Mouse (Mus musculus) liver, postnatal 0 days (tissue): ENCODE measurements around the gene Ube2k. TPM values are rescaled to one million over a fixed set of nuclear protein-coding genes. Genes with fewer than 3 reads are reported as not detected.

Source experiments
- ATAC-seq: fragments of 200-750 bp; cut with Nextera tagmentation; 2 replicates; pipeline ENCODE4 v1.8.0; 2017; ENCODE audit warnings: mild to moderate bottlenecking, moderate library complexity
- DNase-seq: peaks from one replicate; pipeline ENCODE4 v3.0.0-alpha.2; 2016
- H3K27ac ChIP-seq: fragments of 300-500 bp; sonication (generic); 2 replicates; pipeline ENCODE4 v1.5.1; 2014; ENCODE audit warnings: antibody characterized with exemption, moderate library complexity, mild to moderate bottlenecking, low read depth
- H3K27me3 ChIP-seq: fragments of 300-500 bp; sonication (generic); 2 replicates; pipeline ENCODE4 v1.6.1; 2014; ENCODE audit warnings: low read length, control low read depth, mixed read lengths; ENCODE audit not compliant: insufficient read depth
- H3K36me3 ChIP-seq: fragments of 300-500 bp; sonication (generic); replicated peaks from 2 replicates; pipeline ENCODE4 v1.6.1; 2014; ENCODE audit warnings: mild to moderate bottlenecking, control low read depth, low read length, moderate library complexity, mixed read lengths; ENCODE audit not compliant: insufficient read depth
- H3K4me1 ChIP-seq: fragments of 300-500 bp; sonication (generic); 2 replicates; pipeline ENCODE4 v1.6.1; 2014; ENCODE audit warnings: antibody characterized with exemption, mild to moderate bottlenecking, control low read depth; ENCODE audit not compliant: insufficient read depth
- H3K4me2 ChIP-seq: fragments of 300-500 bp; sonication (generic); 2 replicates; pipeline ENCODE4 v1.6.1; 2014; ENCODE audit warnings: low read depth, mild to moderate bottlenecking, low read length, moderate library complexity, mixed read lengths
- H3K4me3 ChIP-seq: fragments of 300-500 bp; sonication (generic); 2 replicates; pipeline ENCODE4 v1.5.1; 2014; ENCODE audit warnings: low read depth, low read length
- H3K9ac ChIP-seq: fragments of 300-500 bp; sonication (generic); replicated peaks from 2 replicates; pipeline ENCODE4 v1.6.1; 2014; ENCODE audit warnings: mild to moderate bottlenecking, moderate library complexity
- H3K9me3 ChIP-seq: fragments of 300-500 bp; sonication (generic); 2 replicates; pipeline ENCODE4 v1.6.1; 2016; ENCODE audit warnings: mild to moderate bottlenecking, control low read depth, low read length, mixed read lengths
- CTCF ChIP-seq: sonication (generic); IDR thresholded peaks from 2 replicates; pipeline ENCODE4 v1.5.1; 2016; ENCODE audit warnings: antibody characterized with exemption, low read depth
- EP300 ChIP-seq: IDR thresholded peaks from 2 replicates; pipeline ENCODE4 v1.6.1; 2016; ENCODE audit warnings: antibody characterized with exemption, low read depth, mild to moderate bottlenecking
- WGBS: fragments of 180-500 bp; shearing (Covaris S2); extraction: QIAGEN DNeasy Blood & Tissue Kit; methylation state at CpG from one replicate; pipeline ENCODE4 v1.1.7; 2014; ENCODE audit not compliant: insufficient replicate concordance; 5-methylcytosine and 5-hydroxymethylcytosine counted together
- polyA plus RNA-seq: library from polyadenylated mRNA; unstranded; fragments of >200 nt; fragmentation: Nextera tagmentation; extraction: Ambion mirVana; gene quantifications from 2 replicates; pipeline ENCODE4 v1.2.1, GENCODE M21; 2015

Ube2k gene
- polyA plus RNA-seq: 73.2 and 74.6 TPM in 2 replicates

DNA sequence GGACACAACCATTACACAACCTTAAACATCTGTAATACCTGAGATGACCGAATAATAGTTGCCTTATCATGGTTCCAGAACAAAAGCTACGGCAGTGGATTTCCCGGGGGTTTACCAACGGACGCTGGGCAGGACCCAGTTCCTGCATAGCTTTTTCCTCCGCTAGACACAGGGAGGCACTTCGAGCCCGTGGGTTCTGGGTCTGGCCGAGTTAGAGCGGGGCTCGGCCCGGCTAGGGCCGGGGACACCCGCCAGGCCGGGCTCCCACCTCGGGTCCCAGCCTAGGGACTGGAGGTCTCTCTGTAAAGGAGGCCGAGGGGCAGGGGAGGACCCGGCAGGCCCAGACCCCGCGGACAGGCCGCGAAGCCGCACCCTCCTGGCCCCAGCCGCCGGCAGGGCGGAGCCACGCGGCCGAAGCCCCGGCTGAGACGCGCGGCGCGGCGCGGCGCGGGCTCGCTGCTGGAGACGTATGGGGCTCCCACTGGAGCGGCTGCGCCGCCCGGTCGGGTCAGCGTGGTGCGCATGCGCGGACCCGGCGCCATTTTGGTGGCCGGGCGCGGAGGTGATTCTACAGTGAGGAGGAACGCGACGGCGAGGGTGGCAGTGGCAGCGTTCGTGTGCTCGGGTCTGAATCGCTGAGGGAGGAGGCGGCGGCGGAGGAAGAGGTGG, at the start of gene Ube2k, which contains the start of gene Smim14:
Ube2k (plus strand) TSS at position 483 of the 669 bp plus-strand sequence.
Smim14 (minus strand) TSS at position 434 of the 669 bp plus-strand sequence.
- H3K4me3 ChIP-seq: peak within 1 kb of the TSS; percentile 92
- no peak for TF ChIP-seq EP300
- peak; percentile 32 for TF ChIP-seq CTCF
- no peaks in the 10 kb centered on the region for H3K27me3 ChIP-seq
- H3K4me2 ChIP-seq: peak within 1 kb of the TSS; percentile 88
- H3K36me3 ChIP-seq: no peaks in the 10 kb centered on the region
- peak within 1 kb of the TSS; percentile 99 for H3K27ac ChIP-seq
- under 1% methylated on average over 43 of the region's 66 CpGs for WGBS
- H3K4me1 ChIP-seq: peaks cover 8% of the 10 kb centered on the region
- H3K9me3 ChIP-seq: no peaks in the 10 kb centered on the region
- DNase-seq (peak; percentile 95), ATAC-seq (peak; percentile 96)
- H3K9ac ChIP-seq: peak within 1 kb of the TSS; percentile 96

DNA sequence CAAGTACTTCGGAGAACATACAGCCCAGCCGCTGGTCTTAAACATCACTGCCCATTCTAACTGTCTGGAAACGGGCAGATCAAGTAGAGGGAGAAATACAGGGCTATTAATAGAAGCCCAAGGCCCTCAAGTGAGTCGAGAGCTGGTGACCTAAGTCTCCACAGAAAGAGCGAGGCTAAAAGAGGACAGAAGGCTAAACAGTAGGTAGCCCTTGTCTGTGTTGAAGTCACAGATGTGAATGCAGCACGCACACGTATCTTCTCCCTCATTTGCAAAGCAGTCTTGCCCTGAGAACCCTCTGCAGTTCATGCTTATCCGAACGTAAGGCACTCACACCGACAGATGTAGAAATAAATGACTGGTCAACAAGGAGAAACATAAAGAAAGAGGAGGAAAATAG, 49.7 kb upstream of the Ube2k start:
- Histone ChIP-seq H3K4me1 (peaks cover 44% of the 10 kb centered on the region), H3K27me3 (no peaks in the 10 kb centered on the region), H3K4me2 (no peak overlapping the region), H3K4me3 (no peak overlapping the region), H3K36me3 (peaks cover 11% of the 10 kb centered on the region; the same call in 1 of the 2 replicates), H3K9ac (peak overlapping the region; percentile 16), H3K9me3 (no peaks in the 10 kb centered on the region), H3K27ac (peak overlapping the region; percentile 63)
- ATAC-seq (no peak), DNase-seq (no peak)
- 63% methylated on average over 10 of the region's 10 CpGs for WGBS
- TF ChIP-seq EP300 (no peak), CTCF (no peak)

DNA sequence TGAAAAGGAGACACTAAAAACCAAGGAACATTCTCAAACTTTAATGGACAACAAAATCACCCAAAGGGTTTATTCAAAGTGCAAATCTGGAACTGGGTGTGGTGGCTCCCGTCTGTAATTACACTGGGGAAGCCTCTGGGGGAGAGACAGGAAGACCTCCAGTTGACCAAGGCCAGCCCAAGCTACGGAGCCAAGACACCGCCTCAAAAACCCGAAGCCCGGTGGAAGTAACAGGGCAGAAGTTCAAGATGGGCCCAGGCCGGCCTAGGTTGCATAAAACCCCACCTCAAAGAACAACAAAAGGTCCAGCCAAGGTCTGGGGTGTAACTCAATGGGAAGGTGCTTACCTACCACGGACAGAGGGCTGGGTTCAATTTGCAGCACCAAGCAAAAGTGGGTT, 48.3 kb upstream of the Ube2k start:
- DNase-seq: no peak
- WGBS: 62% methylated on average over 7 of the region's 7 CpGs
- Histone ChIP-seq H3K4me2 (peak overlapping the region; percentile 27), H3K9me3 (no peaks in the 10 kb centered on the region), H3K27ac (no peak overlapping the region), H3K4me1 (peaks cover 40% of the 10 kb centered on the region), H3K36me3 (peaks cover 11% of the 10 kb centered on the region; the same call in 1 of the 2 replicates), H3K27me3 (no peaks in the 10 kb centered on the region), H3K4me3 (no peak overlapping the region), H3K9ac (no peak overlapping the region; the same call in 1 of the 2 replicates)
- no peak for TF ChIP-seq EP300
- no peak for TF ChIP-seq CTCF
- ATAC-seq: no peak

DNA sequence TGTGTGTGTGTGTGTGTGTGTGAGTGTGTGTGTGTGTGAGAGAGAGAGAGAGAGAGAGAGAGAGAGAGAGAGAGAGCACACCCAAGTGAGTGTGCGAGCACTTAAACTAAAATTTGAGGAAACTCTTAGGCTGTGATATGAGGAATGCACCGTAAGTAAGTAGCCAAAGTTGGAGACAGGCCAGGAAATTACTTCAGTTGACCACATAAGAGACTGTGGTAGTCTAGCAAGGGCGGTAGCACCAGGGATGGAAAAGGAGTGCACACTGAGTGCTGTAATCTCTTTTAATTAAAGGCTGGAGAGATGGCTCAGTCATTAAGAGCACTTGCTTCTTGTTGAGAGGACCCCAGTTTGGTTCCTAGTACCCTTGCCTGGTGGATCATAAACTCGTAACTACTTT, 47.2 kb upstream of the Ube2k start:
- Histone ChIP-seq H3K36me3 (peaks cover 9% of the 10 kb centered on the region; the same call in 1 of the 2 replicates), H3K9me3 (no peaks in the 10 kb centered on the region), H3K4me2 (peak overlapping the region; percentile 97), H3K9ac (no peak overlapping the region), H3K4me3 (no peak overlapping the region), H3K4me1 (peaks cover 35% of the 10 kb centered on the region), H3K27ac (no peak overlapping the region; the same call in 1 of the 2 replicates), H3K27me3 (no peaks in the 10 kb centered on the region)
- no peak for TF ChIP-seq EP300
- TF ChIP-seq CTCF: no peak
- DNase-seq: no peak
- ATAC-seq: no peak
- 44% methylated on average over 4 of the region's 4 CpGs for WGBS

DNA sequence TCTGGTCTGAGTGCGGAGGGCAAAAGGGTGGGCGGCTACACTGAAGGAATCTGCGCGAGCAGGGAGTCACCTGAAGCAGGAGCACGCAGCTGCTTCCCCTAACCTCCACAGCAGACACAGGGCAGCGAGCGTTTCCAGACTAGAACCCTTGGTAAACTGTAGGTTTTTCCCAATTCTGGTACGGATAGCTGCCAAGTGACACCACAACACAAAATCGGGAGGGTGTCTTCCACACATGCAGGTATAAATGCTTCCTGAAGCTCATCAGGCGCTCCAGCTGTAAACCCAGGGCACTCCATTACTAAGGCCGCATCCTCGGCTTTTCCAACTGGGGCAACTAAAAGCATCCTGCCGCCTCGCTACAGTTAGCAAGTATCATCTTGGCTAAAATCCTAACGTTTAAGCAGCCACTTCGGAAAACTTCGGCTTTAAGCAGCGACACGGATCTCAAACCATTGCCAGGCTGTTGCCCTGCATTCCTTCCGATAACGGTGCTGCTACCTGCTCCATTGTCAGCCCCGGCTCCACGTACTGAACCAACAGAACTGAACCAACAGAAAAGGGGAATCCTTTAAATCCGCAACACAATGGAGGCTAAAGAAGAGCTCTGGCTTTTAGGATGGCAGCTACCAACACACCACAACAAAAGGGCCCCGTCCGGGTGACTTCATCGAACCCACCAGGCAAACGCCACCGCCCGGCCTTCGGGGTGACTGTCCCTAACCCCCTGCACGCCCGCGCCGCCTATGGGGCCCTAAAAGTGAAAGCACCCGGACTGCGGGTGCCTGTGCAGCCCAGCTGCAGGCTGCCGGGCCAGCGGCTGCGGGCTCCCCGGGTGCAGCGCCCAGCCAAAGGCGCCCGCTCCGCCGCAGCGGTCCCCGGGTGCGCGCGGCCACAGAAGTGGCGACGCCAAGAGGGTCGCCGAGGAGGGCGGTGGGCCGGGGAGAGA, 45.0 kb upstream of the Ube2k start:
- Histone ChIP-seq H3K36me3 (peaks cover 9% of the 10 kb centered on the region; the same call in 1 of the 2 replicates), H3K27ac (peak overlapping the region; percentile 98), H3K9me3 (no peaks in the 10 kb centered on the region), H3K9ac (peak overlapping the region; percentile 81), H3K4me2 (peak overlapping the region; percentile 97), H3K27me3 (no peaks in the 10 kb centered on the region), H3K4me3 (peak overlapping the region; percentile 76), H3K4me1 (peaks cover 34% of the 10 kb centered on the region)
- WGBS: under 1% methylated on average over 47 of the region's 57 CpGs
- TF ChIP-seq EP300 (no peak), CTCF (peak; percentile 62)
- peak; percentile 79 for ATAC-seq
- peak; percentile 81 for DNase-seq
